ENCODE assay signal across 13 mouse cellular contexts in genomic region chr5:71262202-71262883, GRCm38 (mm10).
"Had no signal": no experiment of that assay in that cellular context is flagged by ENCODE, and none has a peak within 500 bp of the region (broad histone marks: within the 10 kb centered on the region; RNA-seq: fewer than 3 reads in every experiment).

No protein-coding gene starts in this region.

- DNase-seq: kidney, adult 8-10 months; kidney, postnatal 25 days; lung, adult 2 months; lung, postnatal 36 days; right cerebral cortex, postnatal 14 days; thymus, adult 2 months; thymus, postnatal 25 days had no signal

- H3K4me2 ChIP-seq: liver, embryonic 11.5 days; liver, embryonic 15.5 days; midbrain, embryonic 13.5 days; stomach, embryonic 15.5 days had no signal

- H3K27me3 ChIP-seq: liver, embryonic 15.5 days; midbrain, embryonic 13.5 days; stomach, embryonic 15.5 days had no signal

- ATAC-seq: lung, postnatal 0 days; midbrain, embryonic 13.5 days had no signal

- H3K36me3 ChIP-seq: limb, embryonic 10.5 days; liver, embryonic 15.5 days; midbrain, embryonic 13.5 days; stomach, embryonic 15.5 days had no signal

- H3K9me3 ChIP-seq: limb, embryonic 10.5 days; liver, embryonic 15.5 days; midbrain, embryonic 13.5 days; stomach, embryonic 15.5 days had no signal

- H3K4me3 ChIP-seq: limb, embryonic 10.5 days; liver, embryonic 15.5 days; midbrain, embryonic 13.5 days; stomach, embryonic 15.5 days had no signal

- H3K9ac ChIP-seq: liver, embryonic 15.5 days; midbrain, embryonic 13.5 days; stomach, embryonic 15.5 days had no signal

- H3K4me1 ChIP-seq: limb, embryonic 10.5 days; liver, embryonic 15.5 days; midbrain, embryonic 13.5 days; stomach, embryonic 15.5 days had no signal

- H3K27ac ChIP-seq: limb, embryonic 10.5 days; liver, embryonic 15.5 days; midbrain, embryonic 13.5 days; stomach, embryonic 15.5 days had no signal
